Mouse (Mus musculus) forebrain, embryonic 13.5 days (tissue): ENCODE measurements around the gene Vmn1r122. TPM values are rescaled to one million over a fixed set of nuclear protein-coding genes. Genes with fewer than 3 reads are reported as not detected.
"Not testable (repeated sequence)": the region's sequence is repeated elsewhere in the genome, so short reads cannot be mapped to it uniquely, and the experiment has no call there.

Experiments used
- ATAC-seq: fragments of 200-750 bp; cut with Nextera tagmentation; 2 replicates; pipeline ENCODE4 v1.8.0; 2017
- H3K27ac ChIP-seq: fragments of 300-500 bp; sonication (generic); 2 replicates; pipeline ENCODE4 v1.5.1; 2015; ENCODE audit warnings: inconsistent platforms, mild to moderate bottlenecking, moderate library complexity
- H3K27me3 ChIP-seq: fragments of 300-500 bp; sonication (generic); 2 replicates; pipeline ENCODE4 v1.6.1; 2015; ENCODE audit warnings: mild to moderate bottlenecking, inconsistent platforms
- H3K36me3 ChIP-seq: fragments of 300-500 bp; sonication (generic); 2 replicates; pipeline ENCODE4 v1.6.1; 2015; ENCODE audit warnings: mild to moderate bottlenecking, inconsistent platforms; ENCODE audit not compliant: poor library complexity, severe bottlenecking
- H3K4me1 ChIP-seq: fragments of 300-500 bp; sonication (generic); 2 replicates; pipeline ENCODE4 v1.6.1; 2015; ENCODE audit warnings: inconsistent platforms
- H3K4me2 ChIP-seq: fragments of 300-500 bp; sonication (generic); 2 replicates; pipeline ENCODE4 v1.6.1; 2015; ENCODE audit warnings: inconsistent platforms, mild to moderate bottlenecking, moderate library complexity
- H3K4me3 ChIP-seq: fragments of 300-500 bp; sonication (generic); 2 replicates; pipeline ENCODE4 v1.5.1; 2015; ENCODE audit warnings: mild to moderate bottlenecking, inconsistent platforms
- H3K9ac ChIP-seq: fragments of 300-500 bp; sonication (generic); 2 replicates; pipeline ENCODE4 v1.6.1; 2015; ENCODE audit warnings: mild to moderate bottlenecking, inconsistent platforms
- H3K9me3 ChIP-seq: fragments of 300-500 bp; sonication (generic); replicated peaks from 2 replicates; pipeline ENCODE4 v1.6.1; 2016; ENCODE audit warnings: inconsistent platforms
- WGBS: fragments of 180-500 bp; shearing (Covaris S2); methylation state at CpG from one replicate; pipeline ENCODE4 v1.1.7; 2015; 5-methylcytosine and 5-hydroxymethylcytosine counted together
- polyA plus RNA-seq: library from polyadenylated mRNA; unstranded; fragments of >200 nt; fragmentation: Nextera tagmentation; extraction: Ambion mirVana; gene quantifications from 2 replicates; pipeline ENCODE4 v1.2.1, GENCODE M21; 2015

The Vmn1r122 gene
- polyA plus RNA-seq, result not detected in 2 replicates

- not testable (repeated sequence) for H3K9me3 ChIP-seq, H3K27ac ChIP-seq, H3K36me3 ChIP-seq, H3K9ac ChIP-seq, H3K4me3 ChIP-seq, H3K27me3 ChIP-seq, H3K4me2 ChIP-seq, H3K4me1 ChIP-seq, ATAC-seq
- 54% methylated on average over 3 of the region's 3 CpGs for WGBS
These were observed at the start of gene Vmn1r122 for GRCm38 (mm10) chr7:21134028-21134427. Gene Vmn1r122 (minus strand): TSS chr7:21134128.

GRCm38 (mm10) chr7:21161885-21162284, 28.0 kb upstream of the Vmn1r122 start, which contains the start of gene Vmn1r123:
Gene Vmn1r123 (plus strand): TSS chr7:21162185.
- H3K4me2 ChIP-seq, ATAC-seq, H3K9ac ChIP-seq, H3K9me3 ChIP-seq, H3K4me1 ChIP-seq, H3K4me3 ChIP-seq, H3K27ac ChIP-seq, H3K27me3 ChIP-seq, H3K36me3 ChIP-seq: not testable (repeated sequence)
- 29% methylated on average over 1 of the region's 3 CpGs for WGBS

- not testable (repeated sequence) for H3K27ac ChIP-seq, H3K9ac ChIP-seq, H3K36me3 ChIP-seq, H3K9me3 ChIP-seq, ATAC-seq, H3K4me3 ChIP-seq, H3K4me1 ChIP-seq, H3K4me2 ChIP-seq, H3K27me3 ChIP-seq
- 75% methylated on average over 5 of the region's 5 CpGs for WGBS
These were observed 35.5 kb downstream of the Vmn1r122 start, which contains the start of gene Vmn1r121 for GRCm38 (mm10) chr7:21098413-21098812. Gene Vmn1r121 (minus strand): TSS chr7:21098513.

Other genes with a start within 250 kb of the Vmn1r122 start
- not detected in 2 replicates for gene Vmn1r118, start 221.8 kb downstream of the Vmn1r122 start, polyA plus RNA-seq
- gene Vmn1r119, start 121.7 kb downstream of the Vmn1r122 start, polyA plus RNA-seq, result not detected in 2 replicates
- gene Vmn1r120, start 80.3 kb downstream of the Vmn1r122 start, polyA plus RNA-seq, result not detected in 2 replicates
- gene Vmn1r121, start 35.6 kb downstream of the Vmn1r122 start, polyA plus RNA-seq, result not detected in 2 replicates
- not detected in 2 replicates for gene Vmn1r123, start 28.1 kb upstream of the Vmn1r122 start, polyA plus RNA-seq
- gene Gm5157, start 56.3 kb upstream of the Vmn1r122 start, polyA plus RNA-seq, result not detected in 2 replicates
- gene Vmn1r124, start 126.5 kb upstream of the Vmn1r122 start, polyA plus RNA-seq, result not detected in 2 replicates
- gene Vmn1r125, start 138.1 kb upstream of the Vmn1r122 start, polyA plus RNA-seq, result not detected in 2 replicates
- gene Vmn1r126, start 167.3 kb upstream of the Vmn1r122 start, polyA plus RNA-seq, result not detected in 2 replicates
- not detected in 2 replicates for gene Vmn1r127, start 185.7 kb upstream of the Vmn1r122 start, polyA plus RNA-seq
- not detected in 2 replicates for gene Vmn1r128, start 215.2 kb upstream of the Vmn1r122 start, polyA plus RNA-seq
- gene Vmn1r129, start 227.2 kb upstream of the Vmn1r122 start, polyA plus RNA-seq, result not detected in 2 replicates